Mouse (Mus musculus) lung, adult 2 months (tissue): ENCODE measurements around the gene Hoxb4. TPM values are rescaled to one million over a fixed set of nuclear protein-coding genes. Genes with fewer than 3 reads are reported as not detected.

Source experiments
- DNase-seq: peaks from one replicate; pipeline ENCODE4 v3.0.0; 2022
- H3K4me1 ChIP-seq: fragments of 200-500 bp; 2 replicates; pipeline ENCODE4 v1.6.1; 2011; ENCODE audit warnings: low read length; ENCODE audit not compliant: control insufficient read depth, insufficient read depth
- H3K4me3 ChIP-seq: fragments of 200-500 bp; replicated peaks from 2 replicates; pipeline ENCODE3; 2011; ENCODE audit warnings: low read depth, mild to moderate bottlenecking, control low read depth, low read length; ENCODE audit errors: extremely low read depth
- CTCF ChIP-seq: fragments of 200-500 bp; IDR thresholded peaks from 2 replicates; pipeline ENCODE4 v1.5.1; 2011; ENCODE audit warnings: mild to moderate bottlenecking, low read length, control low read depth; ENCODE audit not compliant: insufficient read depth
- POLR2A ChIP-seq: fragments of 200-500 bp; IDR thresholded peaks from 2 replicates; pipeline ENCODE4 v1.6.1; 2011; ENCODE audit warnings: low read depth, mild to moderate bottlenecking, control low read depth, low read length, borderline replicate concordance; ENCODE audit errors: extremely low read depth
- WGBS: fragments of 180-500 bp; shearing (Covaris S2); methylation state at CpG from one replicate; pipeline ENCODE4 v1.1.7; 2018; 5-methylcytosine and 5-hydroxymethylcytosine counted together
- polyA plus RNA-seq: library from polyadenylated mRNA; depleted of rRNA; stranded (reverse); fragments of >200 nt; gene quantifications from 2 replicates; pipeline ENCODE4 v1.2.3, GENCODE M21; 2012

Hoxb4 gene
- polyA plus RNA-seq, 1 experiment = 9.9 TPM

GRCm38 (mm10) chr11:96332105-96332504, 14.0 kb downstream of the Hoxb4 start:
- Histone ChIP-seq H3K4me3 (peak overlapping the region; percentile 49), H3K4me1 (no peaks in the 10 kb centered on the region; the same call in 1 of the 2 replicates)
- no peak for DNase-seq
- TF ChIP-seq POLR2A (no peak), CTCF (no peak)
- WGBS = 36% methylated on average over 8 of the region's 8 CpGs

DNA sequence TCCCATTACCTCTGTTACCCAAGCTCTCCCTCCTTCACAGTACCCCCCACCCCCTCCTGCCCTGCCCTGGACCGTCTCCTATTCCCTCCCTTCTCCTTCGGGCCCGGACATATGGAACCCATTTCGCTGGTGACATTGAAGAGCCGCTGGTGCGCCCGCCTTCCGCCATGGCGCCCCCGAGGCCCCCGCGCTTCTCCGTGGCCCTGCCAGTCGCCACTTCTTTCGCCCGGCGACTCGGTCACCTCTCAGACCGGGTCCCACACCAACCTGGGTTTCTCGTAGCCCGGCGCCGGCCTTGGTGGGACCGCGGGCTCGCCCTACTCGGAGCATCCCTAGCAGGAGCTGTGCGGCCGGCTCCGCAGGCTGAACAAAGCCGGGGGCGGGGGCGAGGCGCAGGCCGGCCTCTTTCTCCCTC, 14.6 kb downstream of the Hoxb4 start:
- no peak for TF ChIP-seq CTCF
- no peak for TF ChIP-seq POLR2A
- Histone ChIP-seq H3K4me1 (no peaks in the 10 kb centered on the region; the same call in 1 of the 2 replicates), H3K4me3 (peak overlapping the region; percentile 49)
- no peak for DNase-seq
- WGBS = 33% methylated on average over 35 of the region's 35 CpGs

DNA sequence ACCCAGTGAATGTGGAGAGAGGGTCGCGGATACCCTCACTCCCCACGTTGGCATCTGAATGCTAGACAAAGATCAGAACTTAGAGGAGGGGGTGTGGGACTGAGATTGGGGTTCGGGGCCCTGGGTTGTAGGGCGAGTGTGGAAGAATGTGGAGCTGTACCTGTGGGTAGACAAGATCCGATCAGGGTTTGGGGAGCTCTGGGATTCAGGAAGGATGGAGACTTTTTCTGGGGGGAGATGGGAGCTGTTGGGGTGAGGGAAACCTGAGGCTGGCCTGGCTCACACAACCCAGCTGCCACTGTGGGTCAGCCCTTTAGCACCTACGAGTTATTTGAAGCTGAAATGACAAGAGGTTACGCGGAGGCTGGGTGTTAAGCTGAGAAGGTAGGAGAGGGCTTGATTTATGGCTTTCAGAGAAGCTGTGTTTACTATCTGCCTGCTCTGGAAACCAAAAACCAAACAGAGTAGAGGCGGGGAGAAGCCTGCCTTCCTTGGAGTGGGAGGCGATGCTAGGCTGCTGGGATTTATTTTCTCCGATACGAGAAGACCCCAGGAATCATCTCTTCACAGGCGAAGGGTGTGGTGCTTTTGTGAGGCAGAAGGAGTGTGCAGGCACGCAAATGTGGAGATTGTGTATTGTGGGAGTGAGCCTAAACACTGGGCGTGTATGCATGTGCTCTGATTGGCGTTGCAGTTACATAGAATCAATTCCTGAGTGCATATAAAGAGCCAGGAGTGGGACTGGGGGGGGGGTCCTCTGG, 15.4 kb downstream of the Hoxb4 start:
- H3K4me3 ChIP-seq = peak overlapping the region; percentile 50
- no peaks in the 10 kb centered on the region for H3K4me1 ChIP-seq
- TF ChIP-seq POLR2A (no peak), CTCF (no peak)
- WGBS = 34% methylated on average over 17 of the region's 17 CpGs
- DNase-seq = no peak

DNA sequence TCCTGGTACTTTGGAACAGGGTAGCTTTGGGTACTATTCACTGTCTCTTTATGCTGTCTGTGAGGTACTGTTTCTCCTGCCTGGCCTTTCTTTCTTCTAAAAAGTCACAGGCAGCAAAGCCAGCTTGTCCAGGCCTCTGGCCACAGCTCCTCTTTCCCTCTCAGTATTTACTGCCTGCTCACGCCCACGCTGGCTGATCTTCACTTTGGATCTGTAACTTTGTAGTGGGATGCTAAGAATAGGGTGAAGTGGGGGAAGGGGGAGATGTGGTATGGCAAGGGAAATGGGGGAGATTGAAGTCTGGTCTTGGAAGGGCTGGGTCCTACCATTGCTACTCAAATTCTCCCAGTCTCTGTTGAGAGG, 15.9 kb downstream of the Hoxb4 start:
- no peak for TF ChIP-seq POLR2A
- no peak for TF ChIP-seq CTCF
- WGBS = 55% methylated on average over 2 of the region's 2 CpGs
- DNase-seq = no peak
- Histone ChIP-seq H3K4me3 (no peak overlapping the region), H3K4me1 (no peaks in the 10 kb centered on the region)

DNA sequence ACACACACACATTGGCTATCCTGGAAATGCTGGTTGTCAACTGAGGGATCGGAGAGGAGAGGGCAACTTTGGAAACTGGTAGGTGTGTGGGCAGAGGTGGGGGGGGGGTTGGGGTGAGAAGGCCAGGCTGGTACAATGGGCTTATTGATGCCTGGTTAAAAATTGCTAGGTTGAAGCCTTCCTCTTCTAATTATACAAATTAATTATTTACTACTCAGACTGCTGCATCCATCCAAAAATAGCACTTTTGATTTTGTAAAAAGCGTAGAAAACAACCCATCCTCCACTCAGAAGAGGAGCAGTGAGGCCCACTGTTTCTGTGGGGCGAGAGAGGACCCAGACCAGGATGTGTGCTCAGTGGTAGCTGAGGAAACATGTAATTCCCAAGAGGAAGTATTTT, 16.9 kb downstream of the Hoxb4 start:
- DNase-seq = no peak
- WGBS = 46% methylated on average over 3 of the region's 3 CpGs
- H3K4me3 ChIP-seq = no peak overlapping the region
- H3K4me1 ChIP-seq = no peaks in the 10 kb centered on the region
- TF ChIP-seq POLR2A = no peak
- no peak for TF ChIP-seq CTCF

- Histone ChIP-seq H3K4me3 (no peak overlapping the region), H3K4me1 (no peaks in the 10 kb centered on the region)
- 53% methylated on average over 2 of the region's 2 CpGs for WGBS
- no peak for TF ChIP-seq CTCF
- no peak for TF ChIP-seq POLR2A
- no peak for DNase-seq
Observed at GRCm38 (mm10) chr11:96336597-96336996, 18.5 kb downstream of the Hoxb4 start.

- no peak for DNase-seq
- TF ChIP-seq POLR2A = no peak
- no peak overlapping the region for H3K4me3 ChIP-seq
- no peaks in the 10 kb centered on the region for H3K4me1 ChIP-seq
- 60% methylated on average over 6 of the region's 6 CpGs for WGBS
Observed at GRCm38 (mm10) chr11:96337026-96337425, 19.0 kb downstream of the Hoxb4 start.

DNA sequence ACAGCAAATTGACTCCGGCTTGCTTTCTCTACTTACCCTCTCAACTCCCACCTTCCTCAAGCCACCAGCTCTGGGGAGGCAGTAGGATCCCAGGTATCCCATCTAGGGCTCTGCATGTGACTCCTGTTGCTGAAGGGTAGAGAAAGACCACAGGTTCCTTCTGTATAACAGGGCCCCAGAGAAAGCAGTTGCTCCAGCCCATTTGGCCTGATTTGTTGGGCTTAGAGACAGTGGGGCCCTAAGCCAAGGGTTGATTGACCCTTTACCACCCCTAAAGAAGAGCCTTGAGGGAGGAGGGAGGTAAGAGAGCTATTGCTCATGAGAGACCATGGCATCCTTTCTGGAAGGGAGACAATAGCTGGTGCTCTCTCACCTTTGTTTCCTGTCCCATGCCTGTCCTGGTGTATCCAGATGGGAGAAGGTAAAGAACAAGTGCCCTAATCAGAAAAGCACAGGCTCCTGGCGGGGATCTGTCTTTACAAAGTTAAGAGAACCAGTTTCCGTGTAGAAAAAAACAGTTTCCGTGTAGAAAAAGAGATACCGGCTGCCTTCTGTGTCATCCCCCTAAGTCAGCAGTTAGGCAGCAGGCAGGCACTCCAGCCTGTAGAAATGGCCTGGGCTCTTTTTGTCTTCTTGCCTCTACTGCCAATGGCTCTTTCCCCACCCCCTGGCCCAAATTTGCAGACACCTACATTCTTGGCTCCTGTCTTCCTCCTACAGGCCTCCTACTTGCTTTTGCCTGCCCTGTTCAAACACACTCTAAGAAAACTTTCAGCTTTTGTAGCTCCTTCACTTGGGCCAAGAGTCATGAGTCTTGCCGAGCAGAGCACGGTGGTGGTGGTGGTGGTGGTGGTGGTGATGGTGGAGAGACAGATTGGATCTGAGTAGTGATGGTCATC, 21.1 kb downstream of the Hoxb4 start:
- DNase-seq = no peak
- TF ChIP-seq CTCF = no peak
- Histone ChIP-seq H3K4me3 (no peak overlapping the region), H3K4me1 (no peaks in the 10 kb centered on the region)
- 74% methylated on average over 7 of the region's 7 CpGs for WGBS

DNA sequence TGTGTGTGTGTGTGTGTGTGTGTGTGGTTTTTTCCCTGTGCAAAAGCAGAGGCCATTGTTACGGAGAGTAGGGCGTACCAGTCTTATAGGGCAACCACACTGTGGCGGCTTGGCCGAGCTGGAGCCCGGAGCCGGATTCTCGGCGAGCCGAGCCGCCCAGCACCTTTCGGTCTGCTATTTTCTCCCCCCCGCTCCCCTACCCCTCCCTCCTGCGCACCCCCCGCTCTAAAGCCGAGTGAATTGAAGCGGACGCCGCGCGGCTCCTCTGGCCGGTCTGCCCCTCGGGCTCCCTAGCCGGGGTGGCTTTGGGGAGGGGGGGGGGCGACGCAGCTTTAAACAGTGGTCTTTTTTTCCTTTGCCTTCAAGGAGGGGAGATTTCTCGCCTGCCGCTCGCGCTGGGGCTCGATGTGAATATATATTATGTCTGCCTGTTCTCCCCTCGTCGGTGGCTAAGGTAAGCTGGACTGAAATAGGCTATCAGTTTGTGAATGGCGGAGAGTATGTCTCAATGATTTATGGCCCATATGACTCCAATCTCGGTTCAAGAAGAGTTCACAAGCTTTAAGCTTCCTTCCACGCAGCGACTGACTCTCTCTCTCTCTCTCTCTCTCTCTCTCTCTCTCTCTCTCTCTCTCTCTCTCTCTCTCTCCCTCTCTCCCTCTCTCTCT, 22.8 kb downstream of the Hoxb4 start:
- H3K4me3 ChIP-seq = peak overlapping the region; percentile 59
- no peak for DNase-seq
- TF ChIP-seq CTCF (no peak), POLR2A (no peak)
- 4% methylated on average over 30 of the region's 36 CpGs for whole genome bisulfite sequencing
- 0 out of 2 replicates have a peak, but pooled peaks cover 2% of the 10 kb centered on the region for H3K4me1 ChIP-seq
